Mouse (Mus musculus) thymus, adult 2 months (tissue): ENCODE results near the gene Defa23.

Experiments
- CTCF ChIP-seq: fragments of 200-500 bp; IDR thresholded peaks from 2 replicates; pipeline ENCODE4 v1.5.1; 2012; ENCODE audit warnings: mild to moderate bottlenecking, control low read depth, low read length, moderate library complexity, borderline replicate concordance; ENCODE audit not compliant: control insufficient read depth, poor library complexity, insufficient read depth; ENCODE audit errors: extremely low read depth
- POLR2A ChIP-seq: fragments of 200-500 bp; IDR thresholded peaks from 2 replicates; pipeline ENCODE4 v1.6.1; 2012; ENCODE audit warnings: mild to moderate bottlenecking, low read length, control low read depth, moderate library complexity; ENCODE audit not compliant: control insufficient read depth, poor library complexity, insufficient read depth; ENCODE audit errors: extremely low read depth

- TF ChIP-seq POLR2A (no peak), CTCF (no peak)
These were observed 38.3 kb downstream of the Defa23 start for GRCm38 (mm10) chr8:21093106-21093505.
